Mouse (Mus musculus) thymus, adult 2 months (tissue): ENCODE results near the gene Cbfa2t2. TPM values are rescaled to one million over a fixed set of nuclear protein-coding genes. Genes with fewer than 3 reads are reported as not detected.
A peak's percentile ranks its signal among the peaks of the same experiment; 100 is the strongest.

ENCODE experiments used
- DNase-seq: peaks from one replicate; pipeline ENCODE4 v3.0.0; 2021
- H3K27ac ChIP-seq: fragments of 200-500 bp; 2 replicates; pipeline ENCODE4 v1.5.1; 2012; ENCODE audit warnings: low read length, control low read depth; ENCODE audit not compliant: control insufficient read depth, insufficient read depth
- H3K27me3 ChIP-seq: fragments of 200-500 bp; 2 replicates; pipeline ENCODE4 v1.6.1; 2012; ENCODE audit warnings: mild to moderate bottlenecking, low read length, moderate library complexity, mixed read lengths; ENCODE audit not compliant: control insufficient read depth, insufficient read depth
- H3K36me3 ChIP-seq: fragments of 200-500 bp; 2 replicates; pipeline ENCODE4 v1.6.1; 2012; ENCODE audit warnings: mild to moderate bottlenecking, low read length, moderate library complexity; ENCODE audit not compliant: control insufficient read depth, insufficient read depth
- H3K4me1 ChIP-seq: fragments of 200-500 bp; replicated peaks from 2 replicates; pipeline ENCODE4 v1.6.1; 2012; ENCODE audit warnings: low read length; ENCODE audit not compliant: control insufficient read depth, insufficient read depth
- H3K4me3 ChIP-seq: fragments of 200-500 bp; 2 replicates; pipeline ENCODE4 v1.5.1; 2012; ENCODE audit warnings: mild to moderate bottlenecking, low read length, control low read depth, moderate library complexity; ENCODE audit not compliant: control insufficient read depth, insufficient read depth
- CTCF ChIP-seq: fragments of 200-500 bp; IDR thresholded peaks from 2 replicates; pipeline ENCODE4 v1.5.1; 2012; ENCODE audit warnings: mild to moderate bottlenecking, control low read depth, low read length, moderate library complexity, borderline replicate concordance; ENCODE audit not compliant: control insufficient read depth, poor library complexity, insufficient read depth; ENCODE audit errors: extremely low read depth
- POLR2A ChIP-seq: fragments of 200-500 bp; IDR thresholded peaks from 2 replicates; pipeline ENCODE4 v1.6.1; 2012; ENCODE audit warnings: mild to moderate bottlenecking, low read length, control low read depth, moderate library complexity; ENCODE audit not compliant: control insufficient read depth, poor library complexity, insufficient read depth; ENCODE audit errors: extremely low read depth
- WGBS: fragments of 180-500 bp; shearing (Covaris S2); methylation state at CpG from one replicate; pipeline ENCODE4 v1.1.7; 2018; 5-methylcytosine and 5-hydroxymethylcytosine counted together
- polyA plus RNA-seq: library from polyadenylated mRNA; depleted of rRNA; stranded (reverse); fragments of >200 nt; gene quantifications from 2 replicates; pipeline ENCODE4 v1.2.3, GENCODE M21; 2012

Cbfa2t2 gene
- polyA plus RNA-seq, 1 experiment, result 27.6 TPM

- H3K4me3 ChIP-seq, result no peak overlapping the region
- H3K27me3 ChIP-seq, result no peaks in the 10 kb centered on the region
- WGBS, result 76% methylated on average over 2 of the region's 2 CpGs
- H3K27ac ChIP-seq, result no peak overlapping the region
- peaks cover 2% of the 10 kb centered on the region; the same call in 1 of the 2 replicates for H3K4me1 ChIP-seq
- DNase-seq, result no peak
- no peak for TF ChIP-seq CTCF
- TF ChIP-seq POLR2A, result no peak
- no peaks in the 10 kb centered on the region for H3K36me3 ChIP-seq
Observed at GRCm38 (mm10) chr2:154432696-154433095, 3.6 kb upstream of the Cbfa2t2 start.

DNA sequence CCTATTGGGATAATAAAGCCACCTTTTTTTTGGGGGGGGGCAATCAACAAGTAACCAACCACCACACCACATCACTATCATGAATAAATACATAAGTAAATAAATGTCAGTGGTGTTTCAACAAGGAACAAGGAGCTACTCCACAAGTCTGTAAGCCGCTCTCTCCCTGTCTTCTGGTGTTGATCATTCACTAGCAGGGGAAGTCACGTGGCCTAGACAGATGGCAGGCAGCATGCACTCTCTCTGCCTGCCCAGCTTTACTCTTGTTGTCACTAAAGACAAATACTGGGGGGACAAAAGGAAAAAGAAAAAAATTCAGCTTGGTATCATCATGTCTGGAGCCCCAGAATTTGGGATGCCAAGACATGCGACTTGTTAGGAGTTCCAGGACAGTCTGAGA, 2.9 kb upstream of the Cbfa2t2 start:
- H3K4me1 ChIP-seq, result peaks cover 4% of the 10 kb centered on the region; the same call in 1 of the 2 replicates
- 79% methylated on average over 3 of the region's 3 CpGs for WGBS

GRCm38 (mm10) chr2:154434690-154435089, 1.6 kb upstream of the Cbfa2t2 start:
- Histone ChIP-seq H3K4me3 (no peak overlapping the region), H3K4me1 (peaks cover 6% of the 10 kb centered on the region; the same call in 1 of the 2 replicates), H3K27me3 (no peaks in the 10 kb centered on the region), H3K27ac (no peak overlapping the region), H3K36me3 (no peaks in the 10 kb centered on the region)
- no peak for DNase-seq
- WGBS, result 95% methylated on average over 7 of the region's 7 CpGs
- TF ChIP-seq CTCF (no peak), POLR2A (no peak)

More for the DNA sequence above, 2.9 kb upstream of the Cbfa2t2 start:
- no peak overlapping the region for H3K4me3 ChIP-seq
- no peaks in the 10 kb centered on the region for H3K27me3 ChIP-seq
- TF ChIP-seq POLR2A, result no peak
- no peak for TF ChIP-seq CTCF
- DNase-seq, result no peak
- H3K36me3 ChIP-seq, result no peaks in the 10 kb centered on the region
- H3K27ac ChIP-seq, result no peak overlapping the region

DNA sequence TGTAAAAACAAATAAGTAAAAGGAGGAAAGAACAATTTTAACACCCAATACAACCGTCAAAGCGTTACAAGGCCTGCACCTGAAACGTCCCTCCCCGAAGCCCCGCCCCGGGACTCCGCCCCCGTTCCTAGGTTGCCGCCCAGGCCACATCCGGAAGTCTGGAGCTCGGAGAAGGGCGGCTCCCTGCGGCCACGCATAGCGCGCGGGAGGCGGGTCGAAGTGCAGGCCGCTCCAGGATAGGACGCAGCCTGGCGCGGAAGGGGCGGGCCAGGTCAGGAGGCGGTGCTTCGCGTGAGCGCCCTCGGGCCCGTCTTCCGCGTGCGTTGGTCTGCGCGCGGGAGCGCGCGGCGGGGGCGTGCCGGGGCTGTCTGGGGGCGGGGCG, 214 bp upstream of the Cbfa2t2 start:
- H3K36me3 ChIP-seq, result no peaks in the 10 kb centered on the region
- no peaks in the 10 kb centered on the region for H3K27me3 ChIP-seq
- TF ChIP-seq CTCF (peak; percentile 73), POLR2A (peak; percentile 55)
- DNase-seq, result peak; percentile 98
- under 1% methylated on average over 44 of the region's 44 CpGs for WGBS
- no peak overlapping the region for H3K4me3 ChIP-seq
- peak overlapping the region; percentile 26 for H3K27ac ChIP-seq
- H3K4me1 ChIP-seq, result peaks cover 6% of the 10 kb centered on the region; the same call in 1 of the 2 replicates

- 0 out of 2 replicates have a peak overlapping the region, but pooled peaks have one; percentile 50 for H3K27ac ChIP-seq
- 21% methylated on average over 7 of the region's 7 CpGs for WGBS
- H3K4me1 ChIP-seq, result peaks cover 6% of the 10 kb centered on the region; the same call in 1 of the 2 replicates
- TF ChIP-seq POLR2A, result no peak
- no peak for TF ChIP-seq CTCF
- DNase-seq, result no peak
- no peaks in the 10 kb centered on the region for H3K36me3 ChIP-seq
- H3K4me3 ChIP-seq, result peak overlapping the region; percentile 96
- no peaks in the 10 kb centered on the region for H3K27me3 ChIP-seq
Observed at GRCm38 (mm10) chr2:154437191-154437527, 878 bp downstream of the Cbfa2t2 start.

GRCm38 (mm10) chr2:154440453-154440852, 4.2 kb downstream of the Cbfa2t2 start:
- DNase-seq, result no peak
- Histone ChIP-seq H3K4me3 (no peak overlapping the region), H3K27me3 (no peaks in the 10 kb centered on the region), H3K27ac (no peak overlapping the region), H3K4me1 (peaks cover 6% of the 10 kb centered on the region; the same call in 1 of the 2 replicates), H3K36me3 (no peaks in the 10 kb centered on the region)
- no peak for TF ChIP-seq CTCF
- TF ChIP-seq POLR2A, result no peak

GRCm38 (mm10) chr2:154447821-154448220, 11.5 kb downstream of the Cbfa2t2 start:
- Histone ChIP-seq H3K27ac (no peak overlapping the region), H3K4me1 (no peaks in the 10 kb centered on the region), H3K27me3 (no peaks in the 10 kb centered on the region), H3K4me3 (no peak overlapping the region), H3K36me3 (no peaks in the 10 kb centered on the region)
- DNase-seq, result no peak
- TF ChIP-seq POLR2A (no peak), CTCF (no peak)
- 95% methylated on average over 8 of the region's 8 CpGs for WGBS
